Mouse (Mus musculus): ENCODE results near the gene Golm1. TPM values are rescaled to one million over a fixed set of nuclear protein-coding genes. Genes with fewer than 3 reads are reported as not detected.
A peak's percentile ranks its signal among the peaks of the same experiment; 100 is the strongest.

The Golm1 gene
- polyA plus RNA-seq, 1 experiment from 2014 or later, result 87.9 TPM

GRCm38 (mm10) chr13:59648598-59648997, 27.0 kb downstream of the Golm1 start:
- Histone ChIP-seq H3K27me3 (replicated peaks; ENCODE audit: control insufficient read depth, insufficient read depth, low read length) (no peaks in the 10 kb centered on the region), H3K36me3 (ENCODE audit: control insufficient read depth, insufficient read depth, low read length) (peaks cover 31% of the 10 kb centered on the region), H3K27ac (ENCODE audit: low read depth, low read length) (no peak overlapping the region), H3K4me2 (no peak overlapping the region), H3K9me3 (ENCODE audit: control insufficient read depth, low read length) (no peaks in the 10 kb centered on the region), H3K9ac (ENCODE audit: low read depth, low read length) (no peak overlapping the region), H3K4me1 (replicated peaks; ENCODE audit: control insufficient read depth, insufficient read depth, low read length) (peaks cover 14% of the 10 kb centered on the region; the same call in 1 of the 2 replicates), H3K4me3 (ENCODE audit: low read depth, low read length) (no peak overlapping the region)
- WGBS, result 85% methylated on average over 6 of the region's 6 CpGs
- no peak for DNase-seq (ENCODE audit: low spot score)
- no peak for ATAC-seq (replicated peaks; ENCODE audit: low FRiP score)

GRCm38 (mm10) chr13:59647484-59647883, 28.1 kb downstream of the Golm1 start:
- H3K4me2 ChIP-seq, result no peak overlapping the region
- DNase-seq (ENCODE audit: low spot score), result no peak
- H3K9me3 ChIP-seq (ENCODE audit: control insufficient read depth, low read length), result no peaks in the 10 kb centered on the region
- no peak overlapping the region for H3K4me3 ChIP-seq (ENCODE audit: low read depth, low read length)
- no peak for ATAC-seq (replicated peaks; ENCODE audit: low FRiP score)
- H3K27ac ChIP-seq (ENCODE audit: low read depth, low read length), result no peak overlapping the region
- H3K4me1 ChIP-seq (replicated peaks; ENCODE audit: control insufficient read depth, insufficient read depth, low read length), result peaks cover 15% of the 10 kb centered on the region
- H3K9ac ChIP-seq (ENCODE audit: low read depth, low read length), result no peak overlapping the region
- no peaks in the 10 kb centered on the region for H3K27me3 ChIP-seq (replicated peaks; ENCODE audit: control insufficient read depth, insufficient read depth, low read length)
- WGBS, result 78% methylated on average over 6 of the region's 6 CpGs
- peaks cover 31% of the 10 kb centered on the region for H3K36me3 ChIP-seq (ENCODE audit: control insufficient read depth, insufficient read depth, low read length)

- Histone ChIP-seq H3K9me3 (ENCODE audit: control insufficient read depth, low read length) (no peaks in the 10 kb centered on the region), H3K27me3 (replicated peaks; ENCODE audit: control insufficient read depth, insufficient read depth, low read length) (no peaks in the 10 kb centered on the region), H3K4me2 (no peak overlapping the region), H3K9ac (ENCODE audit: low read depth, low read length) (no peak overlapping the region), H3K27ac (ENCODE audit: low read depth, low read length) (no peak overlapping the region; the same call in 1 of the 2 replicates), H3K36me3 (ENCODE audit: control insufficient read depth, insufficient read depth, low read length) (peaks cover 37% of the 10 kb centered on the region), H3K4me1 (replicated peaks; ENCODE audit: control insufficient read depth, insufficient read depth, low read length) (peaks cover 20% of the 10 kb centered on the region), H3K4me3 (ENCODE audit: low read depth, low read length) (no peak overlapping the region)
- no peak for DNase-seq (ENCODE audit: low spot score)
- no peak for ATAC-seq (replicated peaks; ENCODE audit: low FRiP score)
- 72% methylated on average over 11 of the region's 11 CpGs for WGBS
Observed at GRCm38 (mm10) chr13:59646674-59647244, 28.9 kb downstream of the Golm1 start.

GRCm38 (mm10) chr13:59645491-59645890, 30.1 kb downstream of the Golm1 start:
- H3K4me2 ChIP-seq, result no peak overlapping the region
- H3K4me1 ChIP-seq (replicated peaks; ENCODE audit: control insufficient read depth, insufficient read depth, low read length), result peaks cover 30% of the 10 kb centered on the region
- no peak overlapping the region; the same call in 1 of the 2 replicates for H3K27ac ChIP-seq (ENCODE audit: low read depth, low read length)
- WGBS, result 83% methylated on average over 3 of the region's 3 CpGs
- no peaks in the 10 kb centered on the region for H3K9me3 ChIP-seq (ENCODE audit: control insufficient read depth, low read length)
- no peak overlapping the region for H3K4me3 ChIP-seq (ENCODE audit: low read depth, low read length)
- H3K9ac ChIP-seq (ENCODE audit: low read depth, low read length), result no peak overlapping the region
- ATAC-seq (replicated peaks; ENCODE audit: low FRiP score) (no peak), DNase-seq (ENCODE audit: low spot score) (no peak)
- no peaks in the 10 kb centered on the region for H3K27me3 ChIP-seq (replicated peaks; ENCODE audit: control insufficient read depth, insufficient read depth, low read length)
- peaks cover 40% of the 10 kb centered on the region for H3K36me3 ChIP-seq (ENCODE audit: control insufficient read depth, insufficient read depth, low read length)

GRCm38 (mm10) chr13:59642818-59643217, 32.8 kb downstream of the Golm1 start:
- H3K27me3 ChIP-seq (replicated peaks; ENCODE audit: control insufficient read depth, insufficient read depth, low read length), result no peaks in the 10 kb centered on the region
- H3K9ac ChIP-seq (ENCODE audit: low read depth, low read length), result no peak overlapping the region
- no peak overlapping the region for H3K4me3 ChIP-seq (ENCODE audit: low read depth, low read length)
- H3K4me2 ChIP-seq, result peak overlapping the region; percentile 44; the same call in 1 of the 2 replicates
- H3K36me3 ChIP-seq (ENCODE audit: control insufficient read depth, insufficient read depth, low read length), result peaks cover 35% of the 10 kb centered on the region
- DNase-seq (ENCODE audit: low spot score), result no peak
- WGBS, result 29% methylated on average over 2 of the region's 2 CpGs
- peaks cover 40% of the 10 kb centered on the region for H3K4me1 ChIP-seq (replicated peaks; ENCODE audit: control insufficient read depth, insufficient read depth, low read length)
- ATAC-seq (replicated peaks; ENCODE audit: low FRiP score), result peak; percentile 96
- no peaks in the 10 kb centered on the region for H3K9me3 ChIP-seq (ENCODE audit: control insufficient read depth, low read length)
- peak overlapping the region; percentile 90 for H3K27ac ChIP-seq (ENCODE audit: low read depth, low read length)

GRCm38 (mm10) chr13:59640178-59640440, 35.5 kb downstream of the Golm1 start:
- Histone ChIP-seq H3K4me3 (ENCODE audit: low read depth, low read length) (no peak overlapping the region), H3K4me1 (replicated peaks; ENCODE audit: control insufficient read depth, insufficient read depth, low read length) (peaks cover 31% of the 10 kb centered on the region), H3K9ac (ENCODE audit: low read depth, low read length) (no peak overlapping the region), H3K36me3 (ENCODE audit: control insufficient read depth, insufficient read depth, low read length) (peaks cover 42% of the 10 kb centered on the region), H3K4me2 (no peak overlapping the region), H3K27ac (ENCODE audit: low read depth, low read length) (peak overlapping the region; percentile 47), H3K27me3 (replicated peaks; ENCODE audit: control insufficient read depth, insufficient read depth, low read length) (no peaks in the 10 kb centered on the region), H3K9me3 (ENCODE audit: control insufficient read depth, low read length) (no peaks in the 10 kb centered on the region)
- DNase-seq (ENCODE audit: low spot score) (no peak), ATAC-seq (replicated peaks; ENCODE audit: low FRiP score) (no peak)
- WGBS, result 88% methylated on average over 6 of the region's 6 CpGs

- Histone ChIP-seq H3K9ac (ENCODE audit: low read depth, low read length) (no peak overlapping the region), H3K4me2 (no peak overlapping the region), H3K27me3 (replicated peaks; ENCODE audit: control insufficient read depth, insufficient read depth, low read length) (no peaks in the 10 kb centered on the region), H3K9me3 (ENCODE audit: control insufficient read depth, low read length) (no peaks in the 10 kb centered on the region), H3K4me3 (ENCODE audit: low read depth, low read length) (no peak overlapping the region), H3K4me1 (replicated peaks; ENCODE audit: control insufficient read depth, insufficient read depth, low read length) (peaks cover 30% of the 10 kb centered on the region), H3K36me3 (ENCODE audit: control insufficient read depth, insufficient read depth, low read length) (peaks cover 38% of the 10 kb centered on the region), H3K27ac (ENCODE audit: low read depth, low read length) (peak overlapping the region; percentile 47)
- no peak for DNase-seq (ENCODE audit: low spot score)
- 79% methylated on average over 16 of the region's 16 CpGs for WGBS
- ATAC-seq (replicated peaks; ENCODE audit: low FRiP score), result peak; percentile 52
Observed at GRCm38 (mm10) chr13:59639368-59640177, 36.0 kb downstream of the Golm1 start.

- Histone ChIP-seq H3K4me1 (replicated peaks; ENCODE audit: control insufficient read depth, insufficient read depth, low read length) (peaks cover 27% of the 10 kb centered on the region), H3K4me3 (ENCODE audit: low read depth, low read length) (no peak overlapping the region), H3K27ac (ENCODE audit: low read depth, low read length) (no peak overlapping the region), H3K9ac (ENCODE audit: low read depth, low read length) (no peak overlapping the region), H3K36me3 (ENCODE audit: control insufficient read depth, insufficient read depth, low read length) (peaks cover 49% of the 10 kb centered on the region), H3K4me2 (no peak overlapping the region), H3K27me3 (replicated peaks; ENCODE audit: control insufficient read depth, insufficient read depth, low read length) (no peaks in the 10 kb centered on the region), H3K9me3 (ENCODE audit: control insufficient read depth, low read length) (no peaks in the 10 kb centered on the region)
- WGBS, result 91% methylated on average over 7 of the region's 7 CpGs
- DNase-seq (ENCODE audit: low spot score) (no peak), ATAC-seq (replicated peaks; ENCODE audit: low FRiP score) (no peak)
Observed at GRCm38 (mm10) chr13:59637800-59638199, 37.8 kb downstream of the Golm1 start.

- ATAC-seq (replicated peaks; ENCODE audit: low FRiP score), result no peak
- Histone ChIP-seq H3K4me1 (replicated peaks; ENCODE audit: control insufficient read depth, insufficient read depth, low read length) (peaks cover 2% of the 10 kb centered on the region), H3K9ac (ENCODE audit: low read depth, low read length) (no peak overlapping the region), H3K27ac (ENCODE audit: low read depth, low read length) (no peak overlapping the region), H3K4me3 (ENCODE audit: low read depth, low read length) (no peak overlapping the region), H3K4me2 (no peak overlapping the region), H3K36me3 (ENCODE audit: control insufficient read depth, insufficient read depth, low read length) (peaks cover 49% of the 10 kb centered on the region), H3K9me3 (ENCODE audit: control insufficient read depth, low read length) (no peaks in the 10 kb centered on the region), H3K27me3 (replicated peaks; ENCODE audit: control insufficient read depth, insufficient read depth, low read length) (no peaks in the 10 kb centered on the region)
- 82% methylated on average over 5 of the region's 5 CpGs for WGBS
- no peak for DNase-seq (ENCODE audit: low spot score)
Observed at GRCm38 (mm10) chr13:59634637-59635036, 41.0 kb downstream of the Golm1 start.

Data from liver, embryonic 11.5 days (tissue).